Mouse (Mus musculus) mouse embryonic stem cell (cell line): Measurements from ENCODE around the gene Dusp2.

Experiments
- in situ Hi-C, 2 experiments: fragments of 300-500 bp; cut with MboI; formaldehyde crosslinking; loops; 1 replicate in 1 of 2; 3 replicates in 1 of 2; pipeline ENCODE4 v1.14.3; 2019 to 2020; ENCODE audit warnings: low sequenced_read_pairs in 2 of 2, low pct_unique_long_range_greater_than_20kb in 1 of 2, mixed read lengths in 1 of 2; ENCODE audit not compliant: unreplicated experiment in 1 of 2

Gene Dusp2

DNA sequence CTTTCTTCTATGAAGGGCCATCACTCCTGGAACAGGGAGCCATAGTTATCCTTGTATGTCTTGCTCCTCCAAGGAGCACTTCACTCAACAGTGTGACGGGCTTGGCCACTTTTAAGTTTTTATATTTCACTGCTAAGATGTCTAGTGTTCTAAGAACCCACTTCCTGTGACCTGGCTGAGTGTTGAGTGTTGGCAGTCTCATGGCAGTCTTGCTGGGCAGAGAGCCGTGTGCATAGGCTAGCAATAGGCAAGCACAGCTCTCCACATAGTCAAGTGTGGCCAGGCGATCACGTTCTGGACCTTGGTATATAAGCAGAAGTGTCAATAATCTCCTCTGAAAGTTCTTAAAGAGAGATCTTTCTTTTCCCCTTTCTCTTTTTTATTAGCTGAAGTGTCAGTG, 17.8 kb upstream of the Dusp2 start:
- in situ Hi-C loops, result no loop called here

DNA sequence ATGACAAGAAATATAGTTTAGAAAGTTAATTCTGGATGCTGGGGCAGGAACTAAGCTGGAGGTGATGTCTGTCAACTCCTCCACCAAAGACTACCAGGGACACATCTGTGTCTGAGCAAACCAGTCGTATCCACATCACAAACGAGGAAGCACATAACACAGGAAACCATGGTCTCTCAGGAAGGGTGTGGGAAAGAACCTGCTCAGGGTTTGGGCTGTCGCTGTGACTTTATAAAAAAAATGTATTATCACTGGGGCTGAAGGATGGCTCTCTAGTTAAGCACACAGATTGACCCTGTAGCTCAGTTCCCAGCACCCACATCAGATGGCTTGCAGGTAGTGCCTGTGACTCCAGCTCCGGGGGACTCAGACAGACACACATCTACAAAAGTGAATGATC, 16.9 kb upstream of the Dusp2 start:
- in situ Hi-C loops, result no loop called here

DNA sequence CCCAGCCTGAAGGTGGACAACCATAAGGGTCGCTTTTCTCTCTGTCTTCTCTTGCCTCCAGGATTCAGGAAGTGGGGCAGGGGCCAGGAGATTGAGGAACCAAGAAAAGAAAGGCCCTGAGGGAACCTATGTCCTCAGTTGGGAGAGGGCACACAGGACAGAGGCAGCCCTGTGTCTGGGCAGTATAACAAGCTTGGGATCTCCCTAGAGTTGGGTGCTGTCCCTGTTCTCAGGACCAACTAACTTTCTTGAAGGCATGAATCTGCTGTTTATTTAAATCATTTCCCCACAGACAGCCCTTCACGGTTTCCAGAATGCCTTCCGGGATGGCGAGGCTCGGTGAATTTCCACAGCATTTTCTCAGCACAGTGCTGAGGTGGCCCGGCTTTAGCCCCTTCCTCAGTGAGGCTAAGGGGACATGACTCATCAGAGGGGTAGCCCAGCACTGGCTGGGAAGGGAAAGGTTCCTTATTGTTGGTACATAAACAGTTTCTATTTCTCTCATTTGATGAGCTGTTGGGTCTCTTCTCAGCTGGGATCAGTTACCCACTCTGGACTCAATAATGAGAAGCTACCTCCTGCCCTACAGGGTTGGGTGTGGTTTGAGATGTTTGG, 13.2 kb upstream of the Dusp2 start:
- in situ Hi-C loops, result no loop called here

DNA sequence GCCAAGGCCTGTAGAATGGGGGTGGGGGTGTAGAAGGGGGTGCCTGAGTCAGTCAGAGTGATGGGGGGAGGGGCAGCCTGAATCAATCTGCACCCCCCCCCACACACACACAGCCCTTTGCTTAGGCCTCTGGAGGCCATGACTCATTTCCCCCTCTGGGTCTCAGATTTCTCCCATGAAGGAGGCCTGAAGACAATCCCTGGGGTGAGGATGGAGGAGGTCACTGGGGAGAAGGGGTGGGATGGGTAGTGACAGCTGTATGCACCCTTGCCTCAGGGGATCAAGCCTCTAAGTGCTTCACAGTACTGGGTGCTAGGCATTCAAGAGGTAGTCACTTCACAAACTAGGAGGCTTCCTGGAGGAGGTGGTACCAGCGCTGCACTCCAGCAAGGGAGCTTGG, 12.3 kb upstream of the Dusp2 start:
- in situ Hi-C loops, result no loop called here

DNA sequence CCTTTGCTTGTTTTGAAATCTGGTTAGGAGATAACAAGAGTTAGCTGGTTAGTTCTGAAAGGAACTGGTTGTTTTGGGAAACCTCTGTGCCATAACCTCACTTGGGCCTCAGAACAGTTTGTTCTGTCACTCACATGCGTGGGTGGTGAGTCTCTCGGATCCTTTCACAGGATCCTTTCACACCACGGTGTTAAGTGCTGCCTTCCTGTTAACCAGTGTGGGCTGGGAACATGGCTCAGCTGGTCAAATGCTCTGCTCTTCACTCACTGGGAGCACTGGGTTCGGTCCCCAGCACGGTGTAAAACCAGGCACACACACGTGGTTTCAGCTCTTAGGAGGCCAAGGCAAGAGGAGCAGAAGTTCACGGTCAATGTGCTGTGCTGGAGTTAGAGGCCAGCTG, 11.5 kb upstream of the Dusp2 start:
- in situ Hi-C loops, result no loop called here

DNA sequence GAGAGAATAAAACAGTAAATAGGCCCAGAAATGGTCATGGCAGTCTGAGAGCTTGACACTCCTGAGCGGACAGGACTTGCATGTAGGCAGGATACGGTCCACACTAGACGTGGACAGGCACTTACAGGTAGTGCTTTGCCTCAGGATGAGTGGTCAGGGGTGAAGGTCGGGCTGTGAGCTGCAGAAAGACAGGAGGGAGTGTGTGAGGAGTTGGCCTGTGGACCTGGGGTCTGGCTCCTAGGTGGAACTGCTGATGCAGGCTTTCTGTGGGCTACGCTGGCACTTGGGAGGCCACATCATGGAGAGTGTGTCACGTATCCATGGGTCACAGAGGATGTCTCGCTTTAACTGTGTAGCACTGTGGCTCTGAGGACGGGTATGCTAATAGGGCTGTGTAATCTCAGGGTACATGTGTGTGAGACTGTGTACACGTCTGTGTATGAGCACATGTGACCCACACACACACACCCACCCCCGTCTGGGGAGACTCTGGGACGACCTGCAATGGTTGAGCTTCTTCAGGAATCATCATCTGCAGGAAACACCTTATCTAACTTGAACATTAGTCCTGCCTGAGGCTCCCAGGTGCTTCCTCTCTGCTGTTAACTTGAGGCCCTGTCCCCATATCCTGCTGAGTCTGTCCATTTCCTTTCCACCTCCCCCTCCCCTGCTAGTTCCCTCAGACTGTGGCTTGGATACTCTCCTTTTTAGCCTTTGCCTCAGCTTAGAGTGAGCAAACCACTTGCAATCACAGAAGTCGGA, 7.7 kb upstream of the Dusp2 start:
- in situ Hi-C loops, result no loop called here

DNA sequence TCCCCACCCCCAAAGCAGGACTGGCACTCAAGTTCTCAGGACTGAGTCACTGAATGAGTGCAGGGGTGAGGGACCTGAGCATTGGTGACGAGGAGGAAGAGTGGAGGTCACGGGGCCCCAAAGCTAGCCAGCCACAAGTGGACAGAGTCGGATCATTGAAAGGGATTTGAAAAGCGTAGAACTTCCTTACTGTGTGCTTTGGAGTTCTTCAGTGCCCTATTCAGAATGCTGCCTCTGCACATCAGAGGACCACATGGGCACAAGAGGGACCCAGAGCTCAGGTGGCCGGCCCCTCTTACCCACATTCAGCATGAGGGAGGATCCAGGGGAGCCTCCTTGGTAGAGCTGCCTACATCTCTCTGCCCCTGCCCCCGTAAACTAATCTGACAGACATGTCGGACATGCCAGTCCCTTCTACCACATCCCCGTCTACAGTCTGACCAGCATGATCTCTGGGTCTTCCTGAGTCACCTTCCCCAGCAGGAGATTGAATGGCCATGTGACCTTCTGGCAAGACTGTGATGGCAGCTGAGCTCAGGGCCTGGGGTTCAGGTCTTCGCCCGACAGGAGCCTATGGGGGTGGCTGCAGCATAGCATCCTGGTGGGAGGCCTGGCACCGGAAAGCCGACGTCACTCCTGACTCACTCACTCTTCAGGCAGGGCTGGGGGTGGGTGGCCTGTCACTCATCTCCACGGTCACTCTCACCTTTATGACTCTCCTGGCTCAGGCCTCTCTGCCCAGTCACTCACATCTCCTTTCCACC, 3.0 kb upstream of the Dusp2 start:
- in situ Hi-C loops, result no loop called here

DNA sequence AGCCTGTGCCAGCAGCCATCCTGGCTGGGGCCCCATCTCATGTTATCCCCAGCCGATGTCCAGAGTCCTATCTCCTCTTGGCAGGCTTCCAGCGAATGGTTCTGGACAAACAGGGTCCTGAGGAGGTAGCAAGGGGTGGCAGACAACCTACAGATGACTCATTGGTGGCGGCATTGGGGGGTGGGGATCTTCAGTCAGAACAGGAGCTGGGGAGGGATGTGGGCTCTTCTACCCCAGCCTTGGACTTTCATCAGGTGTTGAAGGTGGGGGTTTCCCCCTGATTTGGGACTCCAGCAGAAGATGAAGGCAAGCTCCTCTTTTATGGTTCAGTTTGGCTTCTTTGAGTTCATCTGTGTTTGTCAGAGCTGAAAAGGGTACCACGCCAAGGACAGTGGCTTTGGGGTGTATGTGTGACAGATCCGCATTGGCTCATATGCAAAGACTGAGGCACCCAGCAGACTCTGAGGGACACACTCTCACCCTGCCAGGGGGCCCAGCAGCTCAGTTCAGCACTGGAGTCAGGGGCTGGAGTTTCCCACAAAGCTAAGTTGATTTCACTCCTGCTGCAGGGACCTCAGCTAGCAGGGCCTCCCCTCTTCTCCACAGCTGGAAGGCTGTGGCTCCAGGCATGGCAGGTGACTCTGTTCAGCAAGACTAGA, 1.9 kb upstream of the Dusp2 start:
- in situ Hi-C loops, result no loop called here

DNA sequence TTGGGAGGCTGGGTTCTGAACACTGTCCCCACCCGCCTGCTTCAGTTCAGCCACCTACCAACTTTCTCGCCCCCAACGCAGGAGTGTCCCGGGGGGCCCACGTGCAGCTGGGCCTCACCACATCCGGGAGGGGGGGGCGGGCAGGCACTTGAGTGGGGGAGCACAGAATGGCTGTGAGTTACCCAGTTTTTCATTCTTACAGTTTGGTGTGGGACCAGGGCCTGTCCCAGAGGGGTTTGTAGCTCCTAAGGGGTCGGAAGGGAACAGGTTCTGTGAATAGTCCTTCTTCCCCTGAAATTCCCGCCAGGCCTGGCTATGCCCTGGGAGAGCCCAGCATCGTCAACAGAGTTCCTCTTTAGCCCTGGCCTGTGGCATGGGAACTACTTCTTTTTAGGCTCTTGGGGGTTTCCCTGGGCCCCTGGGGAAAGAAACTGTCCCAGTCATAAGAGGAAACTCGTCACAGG, 849 bp upstream of the Dusp2 start:
- in situ Hi-C loops, result no loop called here

DNA sequence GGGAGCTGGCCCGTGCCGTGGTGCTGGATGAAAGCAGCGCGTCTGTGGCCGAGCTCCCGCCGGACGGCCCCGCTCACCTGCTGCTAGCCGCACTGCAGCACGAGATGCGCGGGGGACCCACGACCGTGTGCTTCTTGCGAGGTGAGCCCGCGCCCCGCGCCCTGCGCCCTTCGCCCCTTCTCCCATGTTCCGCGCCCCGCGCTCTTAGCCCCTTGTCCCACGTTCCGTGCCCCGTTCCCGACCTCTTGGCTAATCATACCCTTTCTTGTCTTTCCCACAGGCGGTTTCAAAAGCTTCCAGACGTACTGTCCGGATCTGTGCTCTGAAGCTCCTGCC, 506 bp downstream of the Dusp2 start:
- in situ Hi-C loops, result no loop called here

DNA sequence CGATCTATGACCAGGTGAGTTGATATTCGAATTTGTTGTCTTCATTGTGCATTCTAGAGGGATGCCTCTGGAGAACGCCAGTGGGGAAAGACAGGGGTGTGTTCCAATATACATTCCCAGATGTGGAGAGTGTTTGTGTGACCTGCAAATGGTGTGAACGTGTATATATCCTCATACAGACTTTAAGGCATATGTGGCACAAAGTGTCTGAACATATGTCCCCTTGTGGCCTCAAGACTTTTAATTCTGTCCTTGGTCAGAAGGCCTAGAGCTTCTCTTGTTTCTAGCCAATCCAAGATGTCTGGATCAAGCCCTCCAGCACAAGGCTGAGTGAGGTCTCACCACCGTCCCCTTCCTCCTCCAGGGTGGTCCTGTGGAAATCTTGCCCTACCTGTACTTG, 926 bp downstream of the Dusp2 start:
- in situ Hi-C loops, result no loop called here

DNA sequence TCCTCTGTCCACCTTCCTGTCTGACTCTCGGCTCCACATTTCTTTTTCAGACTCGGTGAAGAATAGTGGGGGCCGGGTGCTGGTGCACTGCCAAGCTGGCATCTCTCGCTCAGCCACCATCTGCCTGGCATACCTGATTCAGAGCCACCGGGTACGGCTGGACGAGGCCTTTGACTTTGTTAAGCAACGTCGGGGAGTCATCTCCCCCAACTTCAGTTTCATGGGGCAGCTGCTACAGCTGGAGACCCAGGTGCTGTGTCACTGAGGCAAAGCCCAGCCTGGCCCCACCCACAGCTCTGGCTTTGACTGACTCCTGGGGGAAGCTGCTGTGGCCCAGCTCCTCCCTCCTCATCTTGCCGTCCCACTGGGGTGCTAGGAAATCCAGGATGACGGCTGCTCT, 1.6 kb downstream of the Dusp2 start:
- in situ Hi-C loops, result no loop called here

DNA sequence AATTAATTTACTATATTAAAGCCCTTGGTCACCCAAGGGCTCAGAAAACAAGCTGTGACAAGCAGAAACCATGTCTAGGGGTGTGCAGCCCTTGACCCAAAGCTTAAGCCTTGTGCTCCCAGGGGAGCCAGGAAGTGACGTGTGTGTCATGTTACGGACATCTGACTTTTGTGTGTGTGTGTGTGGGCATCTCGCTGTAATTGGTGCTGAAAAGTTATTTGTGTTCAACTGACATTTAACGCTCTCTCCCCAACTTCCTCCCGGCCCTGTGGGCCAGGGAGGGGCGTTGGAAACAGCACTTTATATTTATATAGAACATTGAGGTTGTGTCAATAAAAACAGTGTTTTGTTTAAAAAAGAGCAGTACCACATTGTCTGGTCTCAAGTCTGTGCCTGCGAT, 2.1 kb downstream of the Dusp2 start:
- in situ Hi-C loops, result no loop called here

DNA sequence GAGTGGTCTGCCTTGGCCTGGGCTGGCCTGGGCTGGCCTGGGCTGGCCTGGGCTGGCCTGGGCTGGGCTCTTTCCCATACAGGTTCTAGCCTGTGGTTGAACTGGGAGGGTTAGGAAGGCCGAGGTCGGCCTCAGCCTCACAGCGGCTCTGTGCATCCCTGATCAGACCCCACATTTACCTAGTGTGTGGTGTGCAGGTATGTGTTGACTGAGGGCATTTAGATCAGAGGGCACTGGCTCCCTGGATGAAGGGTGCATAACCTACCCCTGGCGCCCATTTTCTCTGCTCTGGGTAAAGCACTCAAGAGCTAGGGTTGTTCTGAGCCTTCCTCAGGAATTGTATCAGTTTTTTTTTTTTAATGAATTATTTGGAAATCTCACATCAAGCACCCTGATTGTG, 2.5 kb downstream of the Dusp2 start, which contains the start of gene Astl:
TSS of gene Astl (plus strand) at position 224 of the 400 bp plus-strand sequence.
- in situ Hi-C loops, result no loop called here

DNA sequence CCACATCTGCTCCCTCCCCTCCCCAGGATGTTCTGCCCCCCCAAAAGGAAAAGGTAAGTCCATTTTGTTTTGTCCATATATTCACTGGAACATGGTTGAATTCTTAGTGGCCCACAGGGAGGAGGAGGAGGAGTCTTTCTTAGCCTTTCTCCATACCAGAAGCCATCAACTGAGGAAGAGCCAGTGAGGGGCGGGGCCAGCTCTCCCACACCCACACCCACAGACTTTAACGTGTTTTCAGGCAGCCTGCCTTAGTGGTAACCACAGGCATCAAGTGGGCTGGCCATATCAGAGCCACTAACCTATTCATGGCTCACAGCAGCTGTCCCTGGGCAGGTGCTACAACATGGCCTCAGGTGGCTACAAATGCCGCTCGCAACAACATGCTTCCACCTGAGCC, 2.9 kb downstream of the Dusp2 start:
- in situ Hi-C loops, result no loop called here

DNA sequence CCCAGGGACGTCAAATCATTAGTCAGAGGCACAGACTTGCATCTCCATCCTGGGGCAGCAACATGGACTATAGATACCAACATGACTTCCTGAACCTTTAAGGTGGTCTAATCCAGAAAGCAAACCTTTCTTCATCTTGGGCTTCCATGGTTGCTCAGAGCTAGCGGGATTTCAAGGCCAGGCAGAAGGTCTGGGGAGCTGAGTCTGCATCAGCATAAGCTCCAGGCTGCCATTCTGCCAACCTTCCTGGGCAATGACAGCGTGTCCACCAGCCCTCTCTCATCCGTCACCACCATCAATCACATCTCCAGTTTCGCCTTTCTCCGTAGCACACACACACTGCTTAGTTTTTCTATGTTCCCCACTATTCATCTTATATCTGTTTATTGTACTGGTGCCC, 3.3 kb downstream of the Dusp2 start:
- in situ Hi-C loops, result no loop called here

DNA sequence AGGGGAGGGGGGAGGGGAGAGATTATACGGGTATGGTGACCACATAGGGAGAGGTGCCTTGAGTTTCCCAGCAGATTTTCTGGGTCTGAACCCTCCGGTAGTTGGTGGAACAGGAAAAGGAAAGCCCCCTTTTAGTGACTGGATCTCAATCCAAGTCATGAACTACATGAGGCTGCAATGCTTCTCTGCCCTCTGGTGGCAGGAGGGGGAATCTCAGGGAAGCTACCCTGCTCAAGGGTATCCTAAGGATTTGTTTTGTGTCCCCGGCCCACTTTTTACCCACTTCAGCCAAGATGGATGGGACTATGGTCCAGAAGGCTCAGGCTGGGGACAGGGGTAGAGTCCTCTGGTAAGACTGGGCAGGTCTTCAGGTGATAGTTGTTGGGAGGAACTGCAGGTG, 5.2 kb downstream of the Dusp2 start:
- in situ Hi-C loops, result no loop called here

DNA sequence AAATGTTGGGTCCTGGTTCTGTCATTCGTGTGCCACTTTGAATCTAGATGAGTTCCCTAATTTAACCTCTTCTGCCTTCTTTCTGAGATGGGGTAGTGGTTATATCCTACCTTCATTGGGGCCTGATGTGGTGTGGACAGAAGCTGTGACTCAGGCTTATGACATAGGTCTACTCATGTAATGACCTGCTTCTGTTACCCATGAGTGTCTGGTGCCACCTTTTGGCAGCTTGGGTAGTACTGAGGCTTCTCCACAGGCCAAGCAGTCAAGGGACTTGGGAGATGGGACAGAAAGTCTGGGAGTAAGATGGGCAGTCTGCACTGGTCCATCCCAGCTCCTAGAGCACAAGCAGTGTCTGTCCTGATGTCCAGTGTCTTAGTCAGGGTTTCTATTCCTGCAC, 10.4 kb downstream of the Dusp2 start:
- in situ Hi-C loops, result no loop called here
